Mouse (Mus musculus) adrenal gland, postnatal 10 days (tissue): ENCODE results near the gene Top1. TPM values are rescaled to one million over a fixed set of nuclear protein-coding genes. Genes with fewer than 3 reads are reported as not detected.
"Not testable (repeated sequence)": the region's sequence is repeated elsewhere in the genome, so short reads cannot be mapped to it uniquely, and the experiment has no call there.

Source experiments
- DNase-seq: peaks from one replicate; pipeline ENCODE4 v3.0.0; 2021; ENCODE audit warnings: mixed read lengths
- total RNA-seq, 2 experiments: library from RNA; stranded (reverse); gene quantifications; 2 replicates each; pipeline ENCODE4 v1.2.3; 2021

Gene Top1
- total RNA-seq, 2 experiments from 2014 or later, result 72.7 to 75.0 TPM

- DNase-seq, result no peak
These were observed 14.7 kb upstream of the Top1 start for GRCm38 (mm10) chr2:160630872-160631597.

- DNase-seq, result no peak
These were observed 5.6 kb upstream of the Top1 start for GRCm38 (mm10) chr2:160639911-160640717.

- DNase-seq, result no peak
These were observed 4.5 kb upstream of the Top1 start for GRCm38 (mm10) chr2:160641176-160641575.

DNA sequence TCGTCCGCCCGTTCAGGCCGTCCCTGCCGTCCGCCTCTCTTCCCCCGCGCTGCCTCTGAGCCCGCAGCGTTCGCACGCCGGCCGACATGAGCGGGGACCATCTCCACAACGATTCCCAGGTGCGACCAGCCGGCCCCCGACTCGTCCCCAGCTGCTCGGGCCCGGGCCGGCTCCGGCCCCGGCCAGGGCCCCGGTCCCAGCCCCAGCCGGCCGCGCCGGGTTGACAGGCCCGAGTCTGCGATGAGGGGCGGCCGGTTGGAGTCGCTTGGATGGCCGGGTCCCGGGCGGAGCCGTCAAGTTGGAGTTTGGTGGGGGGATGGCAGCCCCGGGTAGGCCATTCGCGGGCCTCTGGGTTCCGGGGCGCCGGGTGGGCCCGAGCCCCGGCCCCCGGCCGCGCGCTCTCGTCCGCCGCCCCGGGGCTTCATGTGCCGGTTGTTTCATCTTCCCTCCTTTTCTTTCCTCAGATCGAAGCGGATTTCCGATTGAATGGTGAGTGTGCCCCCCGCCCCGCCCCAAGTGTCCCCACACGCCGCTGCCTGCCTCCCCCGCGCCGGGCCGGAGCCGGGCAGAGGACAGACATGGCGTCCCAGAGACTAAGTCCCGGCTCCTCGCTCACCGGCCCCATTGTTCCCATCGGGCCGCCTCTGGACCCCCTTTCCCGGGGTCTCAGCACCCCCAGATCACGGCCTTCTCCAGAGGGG is 606 bp downstream of the Top1 start:
- peak; percentile 73 for DNase-seq

GRCm38 (mm10) chr2:160646845-160647178 is 1.1 kb downstream of the Top1 start:
- no peak for DNase-seq

- no peak for DNase-seq
These were observed 2.4 kb downstream of the Top1 start for GRCm38 (mm10) chr2:160648097-160648496.

GRCm38 (mm10) chr2:160649072-160649471 is 3.4 kb downstream of the Top1 start:
- no peak for DNase-seq

- no peak for DNase-seq
These were observed 5.5 kb downstream of the Top1 start for GRCm38 (mm10) chr2:160651165-160651564.

GRCm38 (mm10) chr2:160653218-160653617 is 7.5 kb downstream of the Top1 start:
- no peak for DNase-seq

DNA sequence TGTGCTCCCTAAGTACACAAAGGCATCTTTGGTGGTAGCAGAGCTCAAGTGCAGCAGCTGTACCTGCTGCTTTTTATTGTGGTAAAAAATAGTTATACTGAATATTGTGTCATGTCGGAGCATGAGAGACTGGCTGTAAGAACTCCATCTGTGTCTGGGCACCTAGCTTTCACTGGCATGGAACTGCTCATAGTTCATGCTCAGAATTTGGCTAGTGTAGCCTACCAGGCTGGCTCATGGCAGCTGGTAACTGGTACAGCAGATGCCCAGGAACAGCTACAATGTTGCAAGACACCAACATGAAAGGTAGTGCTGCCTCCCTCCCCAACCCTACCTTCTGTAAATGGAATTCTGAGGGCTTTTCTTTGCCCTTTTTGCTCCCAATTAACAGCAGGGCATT is 9.9 kb downstream of the Top1 start:
- no peak for DNase-seq

DNA sequence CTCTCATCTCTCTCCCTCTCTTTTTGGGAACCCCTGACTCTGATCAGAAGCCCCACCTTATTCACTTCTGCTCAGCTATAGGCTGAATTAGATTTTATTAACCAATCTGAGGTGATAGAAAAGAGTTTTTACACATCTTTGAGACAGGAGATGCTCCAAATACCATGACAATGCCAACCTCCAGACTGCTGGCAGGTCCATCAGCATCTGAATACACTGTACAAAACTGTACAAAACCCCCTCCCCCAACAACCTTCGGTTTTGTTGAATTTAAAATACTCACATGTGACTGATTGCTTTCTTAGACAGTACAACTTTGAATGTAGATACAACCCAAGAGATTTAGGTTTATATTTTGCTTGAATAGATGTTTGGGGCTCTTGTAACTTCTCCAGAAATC is 10.5 kb downstream of the Top1 start:
- no peak for DNase-seq

DNA sequence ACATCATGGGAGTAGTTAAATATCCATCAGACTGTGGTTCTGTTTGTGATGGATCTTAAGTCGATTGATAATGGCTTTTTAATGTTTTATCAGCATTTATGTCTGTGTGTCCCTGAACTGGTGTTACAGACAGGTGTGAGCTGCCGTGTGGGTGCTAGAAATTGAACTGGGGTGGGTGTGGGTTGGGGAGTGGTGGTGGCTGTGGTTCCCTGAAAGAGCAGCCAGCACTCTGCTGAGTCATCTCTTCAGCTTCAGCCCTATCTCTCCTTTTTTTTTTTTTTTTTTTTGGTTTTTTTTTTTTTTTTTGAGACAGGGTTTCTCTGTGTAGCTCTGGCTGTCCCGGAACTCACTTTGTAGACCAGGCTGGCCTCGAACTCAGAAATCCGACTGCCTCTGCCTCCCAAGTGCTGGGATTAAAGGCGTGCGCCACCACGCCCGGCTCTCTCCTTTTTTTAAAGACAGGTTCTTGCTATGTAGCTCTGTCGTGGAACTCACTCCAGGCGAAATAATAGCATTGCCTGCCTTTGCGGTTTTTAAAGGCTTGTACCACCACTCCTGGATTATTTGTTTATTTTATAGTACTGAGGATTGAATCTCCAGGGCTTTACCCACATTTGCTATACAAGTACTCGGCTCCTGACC is 12.2 kb downstream of the Top1 start:
- DNase-seq, result no peak

DNA sequence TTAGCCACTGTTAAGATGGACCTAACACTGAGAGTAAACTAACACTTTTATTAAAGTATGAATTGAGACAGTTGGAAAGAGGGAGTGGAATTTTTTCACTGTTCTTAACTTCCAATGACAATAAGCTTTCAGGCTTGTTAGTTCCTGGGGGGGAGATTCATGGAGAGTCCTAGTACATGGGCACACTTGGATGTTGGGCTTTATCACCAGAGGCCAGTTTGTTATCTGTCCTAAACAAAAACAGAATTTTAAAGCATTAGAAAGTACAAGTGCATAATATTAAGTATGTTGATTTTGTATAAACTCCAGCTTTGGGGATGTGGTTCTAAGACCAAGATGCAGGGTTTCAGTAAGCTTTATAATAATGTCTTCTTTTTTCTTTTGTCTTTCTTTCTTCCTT is 13.1 kb downstream of the Top1 start:
- no peak for DNase-seq

GRCm38 (mm10) chr2:160664421-160664820 is 18.7 kb downstream of the Top1 start:
- DNase-seq, result no peak

- DNase-seq, result not testable (repeated sequence)
These were observed 19.3 kb downstream of the Top1 start for GRCm38 (mm10) chr2:160664986-160665385.

DNA sequence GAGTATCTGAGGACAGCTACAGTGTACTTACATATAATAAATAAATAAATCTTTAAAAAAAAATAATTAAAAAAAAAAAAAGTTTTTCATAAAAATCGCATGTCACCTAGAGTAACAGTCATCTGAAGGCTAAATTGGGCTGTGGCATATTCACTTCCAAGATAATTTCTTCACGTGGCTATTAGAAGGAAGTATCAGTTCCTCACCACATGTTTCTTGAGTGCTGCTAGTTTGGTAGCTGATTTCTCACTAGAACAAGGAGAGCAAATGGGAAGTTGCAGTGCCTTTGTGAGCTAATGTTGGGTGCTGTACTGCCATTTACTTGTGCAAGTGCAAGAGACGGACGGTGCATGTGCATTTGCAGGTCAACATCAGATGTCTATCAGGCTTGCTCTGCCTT is 21.6 kb downstream of the Top1 start:
- no peak for DNase-seq

DNA sequence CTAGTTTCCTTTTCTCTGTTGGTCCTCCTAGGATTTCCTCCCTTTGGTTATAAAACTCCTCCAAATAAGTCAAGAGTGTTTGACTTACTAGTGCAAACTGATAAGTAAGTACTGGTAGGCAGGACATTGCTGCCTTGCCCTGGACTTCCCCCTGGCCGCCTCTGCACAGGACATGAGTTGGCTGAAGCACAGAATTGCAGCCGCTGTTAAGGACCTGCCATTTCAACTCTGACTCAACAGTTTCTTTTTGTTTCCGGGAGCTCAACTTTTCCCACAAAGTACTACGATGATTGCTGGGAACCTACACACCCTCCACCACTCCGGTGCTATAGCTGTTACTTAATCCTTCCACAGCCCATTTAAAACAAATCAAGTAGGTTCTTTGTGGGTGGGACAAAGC is 54.6 kb downstream of the Top1 start:
- peak; percentile 65 for DNase-seq

DNA sequence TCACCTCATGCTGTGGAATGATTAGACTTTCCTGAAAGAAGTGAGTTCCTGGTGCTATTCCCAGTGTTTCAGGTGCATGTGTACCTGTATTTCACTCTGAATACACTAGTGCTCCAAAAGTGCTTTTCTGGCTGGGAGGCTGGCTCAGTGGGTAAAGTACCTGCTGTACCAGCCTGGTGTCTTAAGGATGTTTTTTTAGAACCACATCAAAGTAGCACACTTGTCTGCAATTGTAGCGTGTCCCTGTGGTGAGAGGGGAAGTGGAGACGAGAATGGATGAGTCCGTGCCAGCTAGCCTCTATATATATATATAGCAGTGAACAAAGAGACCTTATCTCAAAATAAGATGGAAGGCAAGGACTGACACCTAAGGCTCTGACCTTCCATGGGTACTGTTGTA is 55.9 kb downstream of the Top1 start:
- DNase-seq, result no peak

GRCm38 (mm10) chr2:160702824-160703223 is 57.1 kb downstream of the Top1 start:
- no peak for DNase-seq

- no peak for DNase-seq
These were observed 62.0 kb downstream of the Top1 start for GRCm38 (mm10) chr2:160707673-160708072.

GRCm38 (mm10) chr2:160715463-160716030 is 69.9 kb downstream of the Top1 start:
- DNase-seq, result no peak

GRCm38 (mm10) chr2:160717269-160717668 is 71.6 kb downstream of the Top1 start:
- peak; percentile 61 for DNase-seq
